Mouse (Mus musculus) cerebellum, postnatal 4 days (tissue): ENCODE measurements at regions not wholly inside any gene's neighbourhood (a gene's known extent, or its start where the extent isn't known, plus 50 kb on each side); places are given as distances from the start of the nearest gene placed in this dataset.
A peak's percentile ranks its signal among the peaks of the same experiment; 100 is the strongest.

ENCODE experiments used
- DNase-seq, 2 experiments: peaks; one replicate each; pipeline ENCODE4 v3.0.0; 2022; ENCODE audit warnings: low spot score in 2 of 2, mixed read lengths in 1 of 2

GRCm38 (mm10) chr1:182690323-182690722 is 58.7 kb downstream of the Ccdc185 start:
- no peak for DNase-seq

GRCm38 (mm10) chr1:182689741-182690140 is 59.2 kb downstream of the Ccdc185 start:
- no peak for DNase-seq

- no peak for DNase-seq
Observed at GRCm38 (mm10) chr1:182687146-182687545, 61.8 kb downstream of the Ccdc185 start.

- DNase-seq = no peak
Observed at GRCm38 (mm10) chr1:182686231-182686630, 62.7 kb downstream of the Ccdc185 start.

GRCm38 (mm10) chr1:182682591-182683252 is 66.3 kb downstream of the Ccdc185 start:
- peak in 1 of 2 experiments; percentile 79 for DNase-seq
